Mouse (Mus musculus): ENCODE measurements around the gene Ttyh1.

Gene Ttyh1

DNA sequence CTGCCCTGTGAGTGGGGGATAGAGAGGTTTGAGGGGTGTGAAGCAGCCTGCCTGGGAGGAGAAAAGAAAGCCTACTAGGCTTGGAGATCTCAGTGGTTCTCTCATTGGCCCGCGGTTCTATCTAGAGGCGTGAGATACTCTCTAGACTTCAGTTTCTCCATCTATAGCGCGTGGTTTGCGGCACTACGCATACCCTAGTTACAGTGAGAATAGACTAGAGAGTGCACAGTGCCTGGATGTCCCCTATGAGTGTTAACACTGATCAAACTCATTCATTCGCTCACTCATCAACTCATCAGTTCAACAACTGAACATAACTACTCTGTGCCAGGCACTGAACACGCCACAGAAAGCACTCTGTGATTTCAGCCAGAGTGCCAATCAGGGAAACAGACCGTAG, 3.6 kb downstream of the Ttyh1 start:
- DNase-seq (ENCODE audit: low spot score in 2 of 2): peak; percentile 21 to 26

DNA sequence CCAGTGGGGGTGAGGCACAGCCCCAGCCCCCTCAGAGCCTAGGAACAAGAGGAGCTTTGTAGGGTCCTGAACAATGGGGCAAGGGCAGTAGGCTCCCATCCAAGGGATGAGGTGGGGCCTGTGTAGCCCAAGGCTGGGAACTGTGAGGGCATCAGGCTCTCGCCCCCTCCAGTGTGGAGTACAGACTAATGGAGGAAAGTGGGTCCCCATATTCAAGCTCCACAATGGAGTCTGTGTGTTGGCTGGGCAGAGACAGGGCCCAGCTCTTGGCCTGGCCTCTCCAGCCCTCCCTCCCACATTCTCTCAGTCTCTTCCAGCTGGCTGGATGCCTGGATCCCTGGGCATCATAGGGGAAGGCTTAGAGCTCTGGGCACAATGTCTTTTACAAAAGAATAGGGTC, 4.5 kb downstream of the Ttyh1 start:
- DNase-seq (ENCODE audit: low spot score in 2 of 2): peak; percentile 79 to 88

DNA sequence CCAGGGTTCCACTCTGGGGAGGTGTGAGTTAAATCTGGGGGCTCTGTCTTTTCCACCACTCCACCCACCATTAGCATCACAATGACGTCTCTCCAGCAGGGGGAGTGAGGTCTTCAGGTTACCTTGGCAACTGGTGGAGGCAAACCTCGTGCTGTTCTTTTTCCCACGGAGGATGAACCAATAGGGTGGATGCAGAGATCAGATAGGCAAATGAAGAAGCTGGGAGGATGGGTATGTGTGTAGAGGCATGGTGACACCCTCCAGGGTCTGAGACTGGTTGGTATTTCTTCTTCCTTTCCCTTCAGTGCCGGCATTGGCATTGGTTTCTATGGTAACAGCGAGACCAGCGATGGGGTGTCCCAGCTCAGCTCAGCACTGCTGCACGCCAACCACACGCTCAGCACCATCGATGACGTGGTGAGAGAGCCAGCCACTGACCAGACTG, 5.1 kb downstream of the Ttyh1 start:
- DNase-seq (ENCODE audit: low spot score in 2 of 2): peak; percentile 86 to 92

DNA sequence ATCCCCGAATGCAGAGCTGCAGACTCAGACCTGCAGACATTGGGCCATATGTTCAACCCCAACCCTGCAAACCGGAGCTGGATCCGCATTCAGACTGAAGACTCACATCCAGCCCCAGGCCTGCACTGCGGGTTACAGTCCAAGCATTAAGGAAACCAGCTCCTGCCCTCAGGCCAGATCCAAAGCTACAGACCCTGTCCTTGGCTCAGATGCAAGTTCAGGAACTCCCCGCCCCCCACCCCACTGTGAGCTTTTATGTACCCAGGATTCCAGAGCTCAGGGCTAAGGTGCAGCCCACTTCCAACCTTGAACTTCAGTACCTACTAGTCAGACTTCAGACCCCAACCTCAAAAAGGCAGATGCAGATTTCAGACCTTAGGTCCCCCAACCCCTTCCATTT, 5.6 kb downstream of the Ttyh1 start:
- no peak for DNase-seq (ENCODE audit: low spot score in 2 of 2)

DNA sequence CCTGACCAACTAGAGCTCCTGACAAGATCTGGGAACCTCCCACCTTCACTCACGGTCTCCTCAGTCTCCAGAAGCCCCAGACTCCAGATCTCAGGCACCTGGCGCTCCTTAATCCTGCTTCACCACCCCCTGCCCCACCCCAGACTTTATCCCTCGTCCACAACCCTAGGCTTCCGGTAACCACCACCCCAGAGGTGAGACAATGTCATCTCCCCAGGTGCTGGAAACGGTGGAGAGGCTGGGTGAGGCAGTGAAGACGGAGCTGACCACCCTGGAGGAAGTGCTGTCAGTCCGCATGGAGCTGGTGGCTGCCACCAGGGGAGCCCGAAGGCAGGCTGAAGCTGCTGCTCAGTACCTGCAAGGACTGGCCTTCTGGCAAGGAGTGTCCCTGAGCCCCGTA, 6.1 kb downstream of the Ttyh1 start:
- DNase-seq (ENCODE audit: low spot score in 2 of 2): peak in 1 of 2 experiments; percentile 22

DNA sequence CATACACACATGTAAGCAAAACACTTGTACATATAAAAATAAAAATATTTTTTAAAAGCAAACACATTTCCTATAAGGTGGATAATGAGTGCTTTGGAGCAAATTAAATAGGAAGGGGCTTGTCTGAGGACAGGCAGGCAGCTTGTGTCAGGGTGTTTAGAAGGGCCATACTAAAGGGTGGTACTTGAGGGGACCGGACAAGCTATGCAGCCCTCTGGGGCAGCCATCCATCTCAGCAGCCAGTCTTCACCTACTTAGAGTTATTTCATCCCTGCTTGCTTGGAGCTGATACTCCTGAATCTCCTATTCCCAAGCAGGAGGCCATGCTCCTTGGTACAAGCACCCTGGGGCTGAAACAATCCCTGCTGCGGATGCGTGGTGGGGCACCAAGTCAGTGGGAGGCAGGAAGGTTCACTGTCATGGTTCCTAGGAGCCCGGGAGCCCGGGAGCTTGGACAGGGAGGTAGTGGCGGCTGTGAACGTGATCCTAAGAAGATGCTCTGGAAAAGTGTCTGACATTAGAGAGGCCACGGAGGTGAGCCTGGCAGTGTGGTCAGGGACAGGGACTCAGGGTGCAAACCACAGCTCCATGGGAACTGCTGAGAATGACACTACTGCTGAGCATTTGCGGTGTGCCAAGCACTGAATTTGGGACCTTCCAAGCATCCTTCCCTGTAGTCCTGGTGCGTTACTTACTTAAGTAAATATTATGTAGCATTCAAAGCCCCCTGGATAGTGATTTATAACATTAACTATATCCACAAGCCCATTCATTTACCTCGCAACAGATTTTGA, 8.0 kb downstream of the Ttyh1 start:
- peak in 1 of 2 experiments; percentile 4 for DNase-seq (ENCODE audit: low spot score in 2 of 2)

DNA sequence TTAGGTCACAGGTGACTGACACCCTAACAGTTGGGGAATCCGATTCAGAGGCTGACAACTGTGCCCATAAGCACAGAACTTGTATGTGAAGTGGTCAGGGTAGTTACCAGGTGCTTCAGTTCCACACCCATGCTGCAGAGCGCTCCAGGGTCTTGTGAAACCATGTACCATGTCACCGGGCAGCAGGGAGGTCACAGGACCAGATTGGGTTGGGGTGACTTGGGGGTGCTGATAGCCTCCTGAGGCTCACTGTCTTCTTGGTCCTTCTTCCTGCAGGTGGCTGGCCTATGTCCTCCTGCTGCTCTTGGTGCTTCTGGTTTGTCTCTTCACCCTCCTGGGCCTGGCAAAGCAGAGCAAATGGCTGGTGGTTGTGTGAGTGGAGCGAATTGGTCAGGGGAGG, 8.7 kb downstream of the Ttyh1 start:
- DNase-seq (ENCODE audit: low spot score in 2 of 2): peak in 1 of 2 experiments; percentile 6

DNA sequence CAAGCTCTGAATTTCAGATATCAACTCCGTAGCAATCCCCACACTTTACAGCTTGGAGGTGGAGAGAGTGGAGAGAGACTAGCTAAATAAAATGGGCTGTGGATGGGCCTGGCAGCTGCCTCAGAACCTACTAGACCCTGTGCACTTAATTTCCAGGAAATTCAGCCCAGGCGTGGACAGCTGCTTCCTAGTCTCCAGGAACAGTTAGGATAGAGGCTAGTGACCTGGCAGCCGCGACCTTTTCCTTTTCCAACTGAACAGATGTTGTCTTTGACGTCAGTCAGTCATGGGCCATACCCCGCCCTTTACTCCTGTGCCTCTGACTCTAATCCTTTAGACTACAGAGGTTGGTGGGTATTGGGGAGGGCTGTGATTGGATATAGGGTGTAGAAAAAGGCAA, 9.7 kb downstream of the Ttyh1 start:
- DNase-seq (ENCODE audit: low spot score in 2 of 2): no peak

DNA sequence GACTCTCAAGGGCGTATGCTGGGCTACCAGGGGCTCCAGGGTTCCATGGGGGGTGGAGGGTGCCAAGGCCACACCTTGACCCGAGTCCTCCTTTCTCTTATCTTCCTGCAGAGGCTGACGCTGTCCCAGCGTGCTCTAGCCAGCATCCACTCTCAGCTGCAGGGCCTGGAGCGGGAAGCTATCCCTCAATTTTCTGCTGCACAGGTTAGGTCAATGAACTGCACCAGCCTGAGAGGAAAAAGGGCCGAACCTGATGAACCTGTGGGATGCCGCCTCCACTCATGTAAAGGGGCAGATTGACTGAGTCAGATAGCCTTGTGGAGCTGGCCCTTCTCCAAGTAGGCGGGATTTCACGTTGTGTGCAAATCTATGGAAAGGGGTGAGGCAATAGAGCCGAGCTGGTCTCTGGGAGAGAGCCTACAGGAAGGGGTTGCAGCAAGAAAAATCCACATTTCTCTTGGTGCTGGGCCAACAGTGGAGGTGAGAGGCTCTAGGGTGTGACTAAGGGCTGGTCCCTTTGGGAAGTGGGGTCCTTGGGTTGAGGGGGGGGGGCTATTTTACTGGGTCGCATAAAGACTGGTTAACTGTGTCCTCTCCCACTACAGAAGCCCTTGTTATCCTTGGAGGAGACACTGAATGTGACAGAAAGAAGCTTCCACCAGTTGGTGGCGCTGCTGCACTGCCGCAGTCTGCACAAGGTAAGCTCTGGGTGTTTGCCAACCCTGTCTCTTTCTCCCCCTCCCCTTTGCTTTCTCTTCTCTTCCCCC, 11.7 kb downstream of the Ttyh1 start:
- DNase-seq (ENCODE audit: low spot score in 2 of 2): peak in 1 of 2 experiments; percentile 82

DNA sequence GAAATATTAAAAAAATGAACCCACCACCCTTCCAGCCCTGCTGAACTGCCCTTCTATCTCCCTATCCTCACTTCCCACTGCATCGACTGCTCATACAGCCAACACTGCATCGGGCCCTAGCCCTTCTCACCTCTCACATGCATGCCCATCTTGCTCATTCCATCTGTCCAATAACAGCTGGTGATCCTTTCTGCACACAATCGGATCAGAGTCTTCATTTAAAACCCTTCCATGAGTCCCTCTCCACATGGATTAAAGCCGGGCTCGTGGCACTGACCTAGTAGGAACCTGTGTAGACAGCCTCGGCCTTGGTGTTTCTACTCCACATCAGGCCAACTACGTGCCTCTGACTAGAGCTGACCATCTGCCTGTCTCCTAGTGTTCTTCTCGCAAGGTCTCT, 12.8 kb downstream of the Ttyh1 start:
- peak; percentile 13 to 23 for DNase-seq (ENCODE audit: low spot score in 2 of 2)

DNA sequence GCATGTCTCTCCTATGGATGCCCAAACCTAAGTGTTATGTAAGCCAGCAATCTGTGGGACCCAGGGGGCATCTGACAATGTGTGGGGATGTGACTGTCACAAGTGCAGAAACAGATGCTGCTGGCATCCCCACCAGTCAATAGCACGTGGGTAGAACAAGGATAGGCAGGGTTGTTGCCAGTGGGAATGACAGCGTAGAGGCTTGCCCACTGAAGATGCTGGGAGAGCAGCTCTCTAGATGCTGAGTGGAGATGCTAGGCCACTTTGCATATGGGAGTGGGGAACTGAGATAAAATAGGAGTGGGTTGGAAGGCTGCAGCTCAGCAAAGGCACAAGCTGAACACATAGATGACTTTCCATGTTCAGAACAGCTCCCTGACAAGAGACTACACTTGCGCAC, 13.4 kb downstream of the Ttyh1 start:
- peak; percentile 24 to 61 for DNase-seq (ENCODE audit: low spot score in 2 of 2)

DNA sequence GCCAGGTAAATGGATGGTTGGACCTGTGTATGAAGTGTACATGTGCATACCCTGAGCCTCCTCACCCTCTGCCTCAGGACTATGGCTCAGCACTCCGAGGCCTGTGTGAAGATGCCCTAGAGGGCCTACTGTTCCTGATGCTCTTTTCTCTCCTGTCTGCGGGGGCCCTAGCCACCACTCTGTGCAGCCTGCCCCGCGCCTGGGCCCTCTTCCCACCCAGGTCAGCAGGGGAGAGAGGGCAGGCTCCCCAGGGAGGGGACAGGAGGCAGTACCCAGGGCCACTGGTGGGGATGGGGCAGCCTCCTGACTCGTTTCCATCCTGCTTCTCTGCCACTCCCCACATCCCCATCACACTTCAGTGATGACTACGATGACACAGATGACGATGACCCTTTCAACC, 13.8 kb downstream of the Ttyh1 start:
- peak; percentile 13 to 23 for DNase-seq (ENCODE audit: low spot score in 2 of 2)

DNA sequence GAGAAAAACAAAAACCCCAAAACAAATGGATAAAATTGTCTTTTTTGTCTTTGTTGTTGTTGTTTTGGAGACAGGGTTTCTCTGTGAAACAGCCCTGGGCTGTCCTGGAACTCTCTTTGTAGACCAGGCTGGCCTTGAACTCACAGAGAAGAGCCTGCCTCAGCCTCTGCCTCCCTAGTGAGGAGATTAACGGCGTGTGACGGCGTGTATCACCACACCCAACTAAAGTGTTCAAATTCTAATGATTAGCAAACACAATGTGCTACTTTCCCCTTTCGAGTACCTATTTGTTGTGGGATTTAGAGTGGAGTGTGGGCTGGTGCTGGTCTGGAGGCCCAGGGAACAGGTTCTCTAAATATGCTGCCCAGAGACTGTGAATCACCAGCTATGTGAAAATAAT, 15.7 kb downstream of the Ttyh1 start:
- no peak for DNase-seq (ENCODE audit: low spot score in 2 of 2)

DNA sequence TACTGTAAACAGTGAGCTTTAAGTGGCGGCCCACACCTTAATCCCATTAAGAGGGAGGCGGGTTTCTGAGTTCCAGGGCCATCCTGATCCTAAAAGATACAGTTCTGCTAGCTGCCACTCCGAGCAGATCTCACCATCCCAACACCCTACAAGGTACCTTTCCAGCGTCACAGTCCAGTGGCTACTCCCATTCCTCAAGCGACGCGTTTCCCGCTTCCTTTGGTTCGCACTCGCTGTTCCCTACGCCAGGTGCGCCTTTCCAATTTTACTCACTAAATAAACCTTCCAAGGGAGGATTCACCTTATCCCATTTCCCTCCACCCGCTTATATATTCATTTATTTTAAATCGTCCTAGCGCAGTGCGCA, 17.2 kb downstream of the Ttyh1 start:
- no peak for DNase-seq (ENCODE audit: low spot score in 2 of 2)

DNA sequence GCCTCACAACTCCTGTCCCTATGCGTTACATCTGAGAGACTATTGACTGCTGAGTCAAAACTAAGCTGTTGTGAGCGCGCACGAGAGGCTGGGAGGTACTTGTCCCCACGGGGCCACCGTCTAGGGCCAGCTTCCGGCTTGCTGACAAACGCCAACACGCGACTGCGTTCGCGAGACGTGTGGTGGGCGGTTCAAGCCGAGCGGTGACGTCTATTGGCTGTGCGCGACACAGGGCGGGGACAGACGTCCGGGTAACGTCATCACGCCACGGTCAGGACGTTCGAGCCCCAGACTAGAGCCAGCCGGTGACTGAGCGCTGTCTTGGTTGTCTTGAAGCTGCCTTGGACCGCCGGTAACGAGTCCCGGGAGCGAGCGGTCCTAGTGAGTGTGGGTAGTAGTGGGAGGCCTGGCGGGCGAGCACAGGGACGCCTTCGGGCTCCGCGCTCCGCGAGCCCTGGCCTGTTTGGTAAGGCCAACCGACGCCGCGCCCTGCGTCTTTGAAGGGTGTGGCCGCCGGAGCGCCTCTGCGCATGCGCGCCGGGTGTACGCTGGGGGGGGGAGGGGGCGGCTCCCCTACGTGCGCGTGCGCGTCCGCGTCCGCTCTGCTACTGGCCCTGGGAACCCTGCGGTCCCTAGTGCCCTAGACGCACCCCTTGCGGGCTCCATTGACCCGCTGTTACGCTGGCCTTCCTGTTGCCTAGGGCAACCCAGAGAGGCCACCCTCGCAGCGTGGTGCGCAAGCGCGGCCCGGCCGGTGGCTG, 17.7 kb downstream of the Ttyh1 start, which contains the start of gene Leng8:
TSS of gene Leng8 (plus strand) at position 269 of the 761 bp plus-strand sequence.
- DNase-seq (ENCODE audit: low spot score in 2 of 2): peak; percentile 99 to 100

DNA sequence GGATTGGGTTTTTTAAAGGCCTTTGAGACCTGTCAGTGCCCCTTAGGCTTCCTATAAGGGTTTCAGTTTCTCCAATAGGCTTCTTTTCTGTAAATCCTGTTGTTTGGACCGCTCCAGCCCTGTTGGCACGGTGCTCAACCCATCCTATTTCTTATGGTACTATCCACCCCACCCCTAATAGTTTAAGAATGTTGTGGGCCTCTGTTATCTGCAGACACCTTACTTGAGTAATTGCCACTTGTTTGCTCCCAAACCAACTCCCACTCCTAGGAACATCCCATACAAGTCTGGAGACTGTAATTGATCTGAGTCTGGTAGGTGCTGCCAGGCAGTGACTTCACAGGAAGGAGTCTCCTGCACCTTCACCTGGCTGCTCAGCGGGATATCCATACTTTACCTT, 18.5 kb downstream of the Ttyh1 start:
- no peak for DNase-seq (ENCODE audit: low spot score in 2 of 2)

DNA sequence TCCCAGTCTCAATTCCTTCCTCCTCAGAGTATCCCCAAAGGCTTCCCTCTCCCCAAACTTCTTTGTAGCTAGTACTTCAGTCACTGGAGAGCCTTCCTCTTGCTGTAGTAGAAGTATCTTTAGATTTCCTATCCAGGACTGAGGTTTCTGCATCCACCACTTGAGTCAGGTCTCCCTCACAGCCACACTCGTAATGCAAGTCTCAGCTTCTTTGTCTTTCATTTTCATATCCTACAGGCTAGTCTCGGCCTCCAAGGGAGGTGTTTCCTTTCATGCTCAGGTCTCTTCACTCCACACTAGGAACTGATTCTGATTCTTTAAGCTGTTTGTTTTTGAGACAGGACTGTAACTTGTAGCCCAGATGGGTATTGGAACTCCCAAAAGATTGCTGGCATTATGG, 19.0 kb downstream of the Ttyh1 start:
- DNase-seq (ENCODE audit: low spot score in 2 of 2): no peak

DNA sequence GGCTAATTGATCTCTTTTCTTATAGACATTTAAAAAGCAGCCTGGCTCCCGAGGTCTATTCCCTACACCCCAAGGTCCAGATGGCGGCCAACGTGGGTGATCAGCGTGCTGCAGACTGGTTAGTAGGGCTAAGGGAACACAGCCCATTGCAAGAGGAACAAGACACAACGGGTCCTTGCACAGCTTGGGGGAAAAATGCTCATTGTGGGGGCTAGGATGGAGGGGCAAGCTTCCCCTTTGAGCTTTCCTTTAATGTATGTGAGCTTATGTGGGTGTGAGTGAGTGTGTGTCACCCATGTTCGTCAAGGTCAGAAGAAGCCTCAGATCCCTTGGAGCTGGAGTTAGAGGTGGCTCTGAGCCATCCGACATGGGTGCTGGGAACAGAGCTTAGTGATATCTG, 19.5 kb downstream of the Ttyh1 start:
- peak in 1 of 2 experiments; percentile 5 for DNase-seq (ENCODE audit: low spot score in 2 of 2)

DNA sequence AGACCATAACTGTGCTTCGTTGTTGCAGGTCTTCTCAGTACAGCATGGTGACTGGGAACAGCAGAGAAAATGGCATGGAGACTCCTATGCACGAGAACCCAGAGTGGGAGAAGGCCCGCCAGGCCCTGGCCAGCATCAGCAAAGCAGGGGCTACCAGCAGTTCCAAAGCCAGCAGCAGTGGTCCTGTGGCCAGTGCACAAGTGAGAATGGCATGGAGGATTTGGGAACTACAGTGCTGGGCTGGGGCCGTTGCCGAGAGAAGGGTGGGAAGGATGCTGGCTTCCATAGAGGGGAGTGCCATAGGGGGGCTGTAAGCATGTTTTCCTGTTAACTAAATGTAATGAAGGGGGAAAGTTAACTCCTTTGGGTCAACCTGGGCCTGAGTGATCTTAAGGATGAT, 20.2 kb downstream of the Ttyh1 start:
- DNase-seq (ENCODE audit: low spot score in 2 of 2): peak in 1 of 2 experiments; percentile 11

DNA sequence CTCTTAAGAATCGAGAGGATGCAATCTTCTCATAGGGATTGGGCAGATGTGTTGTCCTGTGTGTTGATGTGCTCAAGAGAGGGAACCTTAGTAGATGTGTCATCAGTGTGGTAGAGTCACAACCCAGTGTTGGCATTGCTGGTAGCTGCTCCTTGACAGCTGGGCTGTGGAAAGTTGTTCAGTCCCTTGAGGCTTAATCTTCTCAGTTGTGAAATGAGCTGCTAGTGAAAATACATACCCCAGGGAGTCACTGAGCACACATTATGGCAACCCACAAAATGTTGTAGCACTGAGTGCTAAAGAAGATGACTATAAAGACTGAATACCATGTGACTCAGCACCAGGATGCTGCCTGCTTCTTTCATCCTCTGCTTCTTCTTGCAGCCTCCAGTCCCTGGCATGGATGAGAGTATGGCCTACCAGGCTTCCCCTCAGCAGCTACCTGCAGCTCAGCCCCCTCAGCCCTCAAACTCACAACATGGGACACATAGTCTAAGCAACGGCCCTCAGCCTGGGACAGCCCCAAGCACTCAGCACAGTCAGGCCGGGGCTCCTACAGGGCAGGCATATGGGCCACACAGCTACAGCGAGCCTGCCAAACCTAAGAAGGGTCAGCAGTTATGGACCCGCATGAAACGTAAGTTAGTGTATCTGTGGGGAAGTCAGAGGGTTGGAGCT, 22.6 kb downstream of the Ttyh1 start:
- peak; percentile 3 to 7 for DNase-seq (ENCODE audit: low spot score in 2 of 2)

DNA sequence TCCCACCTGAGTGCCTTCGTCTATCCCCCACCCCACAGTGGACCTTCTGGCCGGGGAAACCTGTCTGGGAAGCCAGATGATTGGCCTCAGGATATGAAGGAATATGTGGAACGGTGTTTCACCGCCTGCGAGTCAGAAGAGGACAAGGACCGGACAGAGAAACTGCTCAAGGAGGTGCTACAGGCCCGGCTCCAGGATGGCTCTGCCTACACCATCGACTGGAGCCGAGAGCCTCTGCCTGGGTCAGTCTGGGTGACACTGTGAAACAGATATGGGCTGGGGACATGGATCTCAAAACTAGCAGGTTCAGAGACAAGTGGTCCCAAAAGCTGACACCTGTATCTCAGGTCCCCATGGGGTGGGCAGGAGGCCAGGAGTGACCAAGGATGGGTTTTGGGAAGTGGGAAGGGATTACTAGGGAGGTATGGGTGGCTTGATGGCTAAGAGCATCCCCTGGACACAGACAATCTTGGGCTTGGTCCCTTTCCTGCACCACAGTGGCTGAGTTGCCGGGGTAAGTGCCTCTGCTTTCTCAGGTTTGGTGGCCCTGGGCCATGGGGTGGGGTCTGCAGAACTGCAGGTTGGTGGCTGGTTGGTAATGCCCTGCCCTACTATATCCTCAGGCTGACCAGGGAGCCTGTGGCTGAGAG, 23.7 kb downstream of the Ttyh1 start:
- peak; percentile 6 to 13 for DNase-seq (ENCODE audit: low spot score in 2 of 2)

Measured in frontal cortex, postnatal 10 days (tissue).